Mouse (Mus musculus) kidney, embryonic 15.5 days (tissue): ENCODE data around the gene Car1. TPM values are rescaled to one million over a fixed set of nuclear protein-coding genes. Genes with fewer than 3 reads are reported as not detected.
"Not testable (repeated sequence)": the region's sequence is repeated elsewhere in the genome, so short reads cannot be mapped to it uniquely, and the experiment has no call there.

ENCODE experiments used
- ATAC-seq: fragments of 200-750 bp; cut with Nextera tagmentation; replicated peaks from 2 replicates; pipeline ENCODE4 v1.8.0; 2017; ENCODE audit warnings: moderate TSS enrichment; ENCODE audit not compliant: low FRiP score
- H3K27ac ChIP-seq: fragments of 300-500 bp; sonication (generic); 2 replicates; pipeline ENCODE4 v1.5.1; 2015; ENCODE audit warnings: mild to moderate bottlenecking, inconsistent platforms
- H3K27me3 ChIP-seq: fragments of 300-500 bp; sonication (generic); 2 replicates; pipeline ENCODE4 v1.6.1; 2015; ENCODE audit warnings: inconsistent platforms
- H3K36me3 ChIP-seq: fragments of 300-500 bp; sonication (generic); 2 replicates; pipeline ENCODE4 v1.6.1; 2015; ENCODE audit warnings: inconsistent platforms
- H3K4me1 ChIP-seq: fragments of 300-500 bp; sonication (generic); 2 replicates; pipeline ENCODE4 v1.6.1; 2015; ENCODE audit warnings: inconsistent platforms
- H3K4me2 ChIP-seq: fragments of 300-500 bp; sonication (generic); 2 replicates; pipeline ENCODE4 v1.6.1; 2015; ENCODE audit warnings: moderate library complexity, mild to moderate bottlenecking, inconsistent platforms
- H3K4me3 ChIP-seq: fragments of 300-500 bp; sonication (generic); replicated peaks from 2 replicates; pipeline ENCODE4 v1.5.1; 2015; ENCODE audit warnings: mild to moderate bottlenecking, inconsistent platforms
- H3K9ac ChIP-seq: fragments of 300-500 bp; sonication (generic); 2 replicates; pipeline ENCODE4 v1.6.1; 2015; ENCODE audit warnings: mild to moderate bottlenecking, inconsistent platforms
- H3K9me3 ChIP-seq: fragments of 300-500 bp; sonication (generic); replicated peaks from 2 replicates; pipeline ENCODE4 v1.6.1; 2016; ENCODE audit warnings: inconsistent platforms
- WGBS: fragments of 180-500 bp; shearing (Covaris S2); methylation state at CpG from one replicate; pipeline ENCODE4 v1.1.7; 2015; ENCODE audit warnings: mixed read lengths; 5-methylcytosine and 5-hydroxymethylcytosine counted together
- polyA plus RNA-seq: library from polyadenylated mRNA; unstranded; fragments of >200 nt; fragmentation: Nextera tagmentation; extraction: Ambion mirVana; gene quantifications from 2 replicates; pipeline ENCODE4 v1.2.1, GENCODE M21; 2015

The Car1 gene
- polyA plus RNA-seq, 1 experiment from 2014 or later = 0.17 TPM

DNA sequence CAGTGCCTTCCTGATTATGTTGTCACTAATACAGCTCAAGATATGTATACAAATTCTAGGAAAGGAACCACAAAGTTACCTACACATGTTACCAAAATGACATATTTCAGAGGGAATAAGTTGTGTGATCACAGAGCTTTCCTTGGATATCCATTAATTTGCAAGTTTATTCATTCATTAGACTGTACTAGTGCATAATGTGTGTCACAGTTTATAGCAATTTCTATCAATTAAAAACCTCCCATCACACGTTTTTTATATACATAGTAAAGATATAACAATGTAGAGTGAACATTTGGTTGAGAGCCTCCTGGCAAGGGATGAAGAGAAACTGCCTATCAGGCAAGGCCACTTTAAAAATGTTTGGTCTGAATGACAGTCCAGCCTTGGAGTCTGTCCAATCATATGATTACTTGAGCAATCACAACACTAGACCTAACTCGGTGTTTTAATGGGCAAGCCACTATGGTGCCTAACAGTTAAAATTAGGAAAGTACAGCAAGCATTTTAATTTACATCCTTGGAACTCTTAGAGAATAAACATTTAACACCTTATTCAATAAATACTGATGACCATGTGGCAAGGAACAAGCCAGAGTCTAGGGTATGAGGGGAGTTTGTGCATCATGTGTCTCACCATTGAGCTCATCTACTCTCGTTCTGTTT lies 31.5 kb downstream of the Car1 start:
- H3K36me3 ChIP-seq, H3K9ac ChIP-seq, H3K9me3 ChIP-seq, H3K27me3 ChIP-seq, H3K4me1 ChIP-seq, H3K27ac ChIP-seq, H3K4me3 ChIP-seq, ATAC-seq, H3K4me2 ChIP-seq: not testable (repeated sequence)
- 61% methylated on average over 3 of the region's 3 CpGs for WGBS

DNA sequence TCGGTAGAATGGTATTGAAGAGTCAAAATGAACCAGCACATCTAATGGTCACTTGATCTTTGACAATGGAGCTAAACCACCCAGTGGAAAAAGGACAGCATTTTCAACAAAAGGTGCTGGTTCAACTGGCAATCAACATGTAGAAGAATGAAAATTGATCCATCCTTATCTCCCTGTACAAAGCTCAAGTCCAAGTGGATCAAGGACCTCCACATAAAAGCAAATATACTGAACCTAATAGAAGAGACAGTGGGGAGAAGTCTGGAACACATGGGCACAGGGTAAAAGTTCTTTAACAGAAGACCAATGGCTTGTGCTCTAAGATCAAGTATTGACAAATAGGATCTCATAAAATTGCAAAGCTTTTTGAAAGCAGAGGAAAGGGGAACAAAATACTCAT lies 33.6 kb downstream of the Car1 start:
- H3K36me3 ChIP-seq, H3K27ac ChIP-seq, H3K27me3 ChIP-seq, ATAC-seq, H3K9me3 ChIP-seq, H3K9ac ChIP-seq, H3K4me3 ChIP-seq, H3K4me2 ChIP-seq, H3K4me1 ChIP-seq: not testable (repeated sequence)
- 92% methylated on average over 1 of the region's 1 CpGs for WGBS

DNA sequence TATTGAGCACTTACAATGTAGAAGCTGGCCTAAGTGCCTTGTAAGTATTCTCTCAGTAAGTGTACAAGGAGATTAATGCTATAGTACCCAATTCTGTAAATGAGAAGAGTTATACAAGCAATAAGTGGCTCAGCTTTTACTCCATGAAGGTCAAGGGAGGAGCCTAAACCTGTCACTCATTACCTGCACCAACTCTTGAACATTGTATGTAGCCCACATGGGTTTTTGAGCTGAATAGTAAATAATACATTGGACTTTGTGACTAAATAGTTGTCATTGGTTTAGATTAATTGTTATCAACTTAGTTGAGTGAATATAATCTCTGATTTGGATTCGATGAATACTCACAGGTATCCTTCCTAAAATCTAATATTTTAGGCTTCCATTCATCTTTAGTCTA lies 35.7 kb downstream of the Car1 start:
- H3K27ac ChIP-seq, H3K9me3 ChIP-seq, H3K4me2 ChIP-seq, H3K4me3 ChIP-seq, H3K27me3 ChIP-seq, H3K36me3 ChIP-seq, ATAC-seq, H3K9ac ChIP-seq, H3K4me1 ChIP-seq: not testable (repeated sequence)
- WGBS = 95% methylated on average over 1 of the region's 1 CpGs

DNA sequence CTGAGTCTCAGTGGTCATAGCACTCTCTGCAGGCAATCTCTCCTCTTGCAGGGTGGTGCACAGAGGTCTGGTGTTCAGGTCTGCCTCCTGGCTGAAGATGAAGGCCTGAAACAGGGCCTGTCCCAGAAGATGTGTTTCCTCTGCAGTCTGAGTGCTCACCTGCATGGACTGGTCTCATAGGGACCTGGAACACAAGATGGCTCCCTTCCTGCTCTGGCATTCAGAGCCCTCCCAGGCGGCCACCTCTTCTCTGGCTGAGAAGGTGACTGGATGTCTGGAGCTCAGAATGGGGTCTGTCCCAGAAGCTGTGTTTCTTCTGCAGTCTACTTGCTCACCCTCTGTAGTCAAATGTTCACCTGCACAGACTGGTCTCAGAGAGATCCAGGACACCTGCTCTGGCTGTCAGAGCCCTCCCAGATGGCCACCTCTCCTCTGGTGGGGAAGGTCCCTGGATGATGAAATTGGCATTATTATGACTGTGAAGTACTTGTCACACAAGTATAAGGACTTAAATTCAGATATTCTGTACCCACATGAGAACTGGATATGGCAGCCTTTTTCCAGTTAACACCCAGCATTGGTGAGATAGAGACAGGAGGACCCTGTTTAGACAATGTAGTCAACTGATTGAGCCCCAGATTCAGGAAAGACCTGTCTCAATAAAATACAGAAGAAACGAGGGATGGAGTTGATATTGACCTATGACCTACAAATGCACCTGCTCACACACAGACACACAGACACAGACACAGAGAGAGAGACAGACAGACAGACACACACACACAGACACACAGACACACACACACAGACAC lies 43.2 kb downstream of the Car1 start:
- Histone ChIP-seq H3K9ac (no peak overlapping the region), H3K27ac (no peak overlapping the region), H3K36me3 (no peaks in the 10 kb centered on the region), H3K4me1 (no peaks in the 10 kb centered on the region), H3K4me3 (no peak overlapping the region), H3K27me3 (no peaks in the 10 kb centered on the region), H3K9me3 (no peaks in the 10 kb centered on the region), H3K4me2 (no peak overlapping the region)
- WGBS = 88% methylated on average over 2 of the region's 2 CpGs
- ATAC-seq = no peak

DNA sequence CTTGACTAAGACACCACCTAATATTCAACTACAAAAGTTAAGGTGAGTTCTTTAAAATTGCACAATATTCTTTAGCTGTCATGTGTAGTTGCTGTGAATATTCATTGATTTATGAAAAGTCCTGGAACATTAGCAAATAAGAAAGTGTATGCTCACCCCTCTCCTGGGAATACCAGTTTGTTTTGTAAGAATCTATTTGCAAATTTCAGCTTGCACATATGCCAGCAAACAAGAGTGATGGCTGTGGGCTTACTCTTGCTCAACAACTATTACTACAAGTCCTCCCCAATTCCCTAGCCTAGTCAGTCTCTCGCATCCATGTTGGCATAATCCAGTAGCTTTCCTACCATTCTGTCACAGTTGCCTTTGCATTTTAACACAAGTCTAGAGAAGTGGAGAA lies 52.5 kb downstream of the Car1 start:
- H3K27ac ChIP-seq = no peak overlapping the region
- ATAC-seq = no peak
- no peak overlapping the region for H3K4me2 ChIP-seq
- no peak overlapping the region for H3K9ac ChIP-seq
- no peaks in the 10 kb centered on the region for H3K36me3 ChIP-seq
- WGBS = 100% methylated on average over 1 of the region's 1 CpGs
- no peaks in the 10 kb centered on the region for H3K4me1 ChIP-seq
- no peak overlapping the region for H3K4me3 ChIP-seq
- no peaks in the 10 kb centered on the region for H3K9me3 ChIP-seq
- no peaks in the 10 kb centered on the region for H3K27me3 ChIP-seq

DNA sequence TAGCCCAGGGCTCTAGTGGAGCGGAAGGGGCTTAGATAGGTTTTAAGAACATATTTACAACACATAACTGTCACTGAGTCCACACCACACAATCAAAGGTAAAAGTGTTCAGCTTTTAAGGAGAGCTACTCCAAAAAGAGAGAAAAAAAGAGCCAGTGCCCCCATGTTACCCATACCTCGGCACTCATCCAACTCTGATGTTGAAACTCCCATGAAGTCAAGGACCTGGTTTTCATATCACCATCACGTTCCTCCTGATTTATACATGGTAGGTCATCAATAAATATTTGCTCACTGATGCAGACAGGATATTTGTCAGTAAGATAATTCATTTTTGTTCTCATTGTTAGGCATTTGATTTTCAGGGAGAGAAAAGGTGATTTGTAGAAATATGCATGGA lies 62.1 kb downstream of the Car1 start:
- Histone ChIP-seq H3K4me3 (no peak overlapping the region), H3K4me2 (no peak overlapping the region), H3K27ac (no peak overlapping the region), H3K36me3 (no peaks in the 10 kb centered on the region), H3K9me3 (no peaks in the 10 kb centered on the region), H3K9ac (no peak overlapping the region), H3K27me3 (no peaks in the 10 kb centered on the region), H3K4me1 (no peaks in the 10 kb centered on the region)
- no peak for ATAC-seq
- 67% methylated on average over 3 of the region's 3 CpGs for WGBS

DNA sequence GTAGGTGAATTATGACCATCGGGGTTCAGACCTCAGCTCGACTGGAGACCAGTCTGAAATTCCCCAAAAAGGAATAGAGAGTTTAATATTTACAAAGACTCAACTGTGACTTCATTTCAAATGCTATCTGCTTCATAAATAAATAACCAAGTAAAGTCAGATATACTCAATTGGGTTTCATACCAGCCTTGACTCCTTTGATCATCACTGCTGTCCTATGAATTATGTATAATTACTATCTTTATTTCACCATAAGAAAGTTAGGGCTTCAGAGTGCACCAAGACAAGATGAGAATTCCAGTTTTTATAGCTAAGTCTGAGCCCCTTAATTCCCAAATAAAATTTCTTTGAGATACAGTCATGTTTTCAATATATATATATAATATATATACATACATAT lies 69.9 kb downstream of the Car1 start:
- no peaks in the 10 kb centered on the region for H3K4me1 ChIP-seq
- H3K4me3 ChIP-seq = no peak overlapping the region
- ATAC-seq = no peak
- 55% methylated on average over 2 of the region's 2 CpGs for WGBS
- H3K9me3 ChIP-seq = no peaks in the 10 kb centered on the region
- H3K27ac ChIP-seq = no peak overlapping the region
- no peaks in the 10 kb centered on the region for H3K27me3 ChIP-seq
- no peak overlapping the region for H3K4me2 ChIP-seq
- no peak overlapping the region for H3K9ac ChIP-seq
- no peaks in the 10 kb centered on the region for H3K36me3 ChIP-seq

DNA sequence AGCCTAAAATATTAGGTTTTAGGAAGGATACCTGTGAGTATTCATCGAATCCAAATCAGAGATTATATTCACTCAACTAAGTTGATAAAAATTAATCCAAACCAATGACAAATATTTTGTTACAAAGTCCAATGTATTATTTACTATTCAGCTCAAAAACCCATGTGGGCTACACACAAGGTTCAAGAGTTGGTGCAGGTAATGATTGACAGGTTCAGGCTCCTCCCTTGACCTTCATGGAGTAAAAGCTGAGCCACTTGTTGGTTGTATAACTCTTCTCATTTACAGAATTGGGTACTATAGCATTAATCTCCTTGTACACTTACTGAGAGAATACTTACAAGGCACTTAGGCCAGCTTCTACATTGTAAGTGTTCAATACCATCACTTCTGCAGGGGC lies 80.7 kb downstream of the Car1 start:
- H3K4me1 ChIP-seq, H3K27me3 ChIP-seq, H3K27ac ChIP-seq, H3K4me2 ChIP-seq, H3K36me3 ChIP-seq, ATAC-seq, H3K9ac ChIP-seq, H3K4me3 ChIP-seq, H3K9me3 ChIP-seq: not testable (repeated sequence)
- WGBS = 88% methylated on average over 1 of the region's 1 CpGs

DNA sequence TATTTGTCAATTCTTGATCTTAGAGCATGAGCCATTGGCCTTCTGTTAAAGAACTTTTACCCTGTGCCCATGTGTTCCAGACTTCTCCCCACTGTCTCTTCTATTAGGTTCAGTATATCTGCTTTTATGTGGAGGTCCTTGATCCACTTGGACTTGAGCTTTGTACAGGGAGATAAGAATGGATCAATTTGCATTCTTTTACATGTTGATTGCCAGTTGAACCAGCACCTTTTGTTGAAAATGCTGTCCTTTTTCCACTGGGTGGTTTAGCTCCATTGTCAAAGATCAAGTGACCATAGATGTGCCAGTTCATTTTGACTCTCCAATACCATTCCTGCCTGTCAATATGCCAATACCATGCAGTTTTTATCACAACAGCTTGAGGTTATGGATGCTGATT lies 82.7 kb downstream of the Car1 start:
- not testable (repeated sequence) for ATAC-seq, H3K4me3 ChIP-seq, H3K9me3 ChIP-seq, H3K9ac ChIP-seq, H3K4me1 ChIP-seq, H3K4me2 ChIP-seq, H3K27me3 ChIP-seq, H3K36me3 ChIP-seq, H3K27ac ChIP-seq

Other genes starting within 250 kb of the Car1 start
- gene 1810022K09Rik, start 197.1 kb downstream of the Car1 start, polyA plus RNA-seq = 399 and 467 TPM in 2 replicates
- gene Car13, start 166.6 kb downstream of the Car1 start, polyA plus RNA-seq = 3.4 and 3.5 TPM in 2 replicates
- 18.8 and 39.6 TPM in 2 replicates for gene Car3, start 55.1 kb upstream of the Car1 start, polyA plus RNA-seq
- gene Car2, start 77.9 kb upstream of the Car1 start, polyA plus RNA-seq = 82.4 and 87.0 TPM in 2 replicates